Mouse (Mus musculus) cerebellum, postnatal 4 days (tissue): ENCODE measurements at regions not wholly inside any gene's neighbourhood (a gene's known extent, or its start where the extent isn't known, plus 50 kb on each side); places are given as distances from the start of the nearest gene placed in this dataset.

Experiments used
- DNase-seq, 2 experiments: peaks; one replicate each; pipeline ENCODE4 v3.0.0; 2022; ENCODE audit warnings: low spot score in 2 of 2, mixed read lengths in 1 of 2

DNA sequence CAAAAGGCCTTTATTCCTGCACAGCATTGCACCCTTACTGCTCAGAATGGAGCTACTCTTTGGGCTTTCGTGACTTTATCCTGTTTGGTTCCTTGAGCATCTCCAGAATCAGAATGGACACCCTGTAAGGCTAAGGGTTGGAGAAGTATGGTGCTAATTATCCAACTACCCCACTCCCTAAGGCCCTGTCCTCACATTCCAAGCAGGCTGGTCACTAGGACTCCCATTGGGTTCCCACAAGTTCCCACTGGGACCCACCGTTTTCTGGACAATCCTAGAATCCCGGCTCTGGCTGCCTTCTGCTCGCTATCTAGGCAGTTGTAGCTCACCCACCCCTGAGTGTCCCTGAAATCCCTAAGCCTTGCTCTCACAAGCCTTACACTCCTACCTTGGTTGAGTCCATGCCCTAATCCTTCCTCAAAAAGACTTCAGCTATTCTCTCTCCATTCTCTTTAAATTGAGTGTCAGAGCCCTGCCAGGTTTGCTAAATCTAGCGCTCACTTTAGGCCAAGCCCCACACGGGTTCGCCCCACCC lies 146.1 kb downstream of the Efcab1 start:
- DNase-seq = no peak

GRCm38 (mm10) chr16:15052924-15053793 lies 146.8 kb downstream of the Efcab1 start:
- DNase-seq = peak in 1 of 2 experiments; percentile 42

DNA sequence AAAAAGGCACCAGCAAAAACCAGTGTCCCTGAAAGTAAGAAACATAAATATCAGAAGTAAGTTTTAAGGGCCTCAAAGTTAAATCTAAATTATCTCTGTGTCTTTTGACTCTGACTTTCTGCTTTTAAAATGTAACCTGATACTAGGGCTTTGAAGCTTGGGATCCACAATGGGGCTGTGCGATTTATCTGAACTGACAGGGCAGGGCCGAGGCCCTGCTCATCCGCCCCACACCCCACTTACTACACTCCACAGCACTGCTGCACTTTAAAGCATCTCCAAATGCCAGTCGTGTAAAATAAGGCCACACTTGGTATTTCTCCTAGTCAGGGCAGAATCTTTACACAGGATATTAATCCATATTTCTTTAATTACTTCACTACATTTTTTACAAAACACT lies 147.4 kb downstream of the Efcab1 start:
- no peak for DNase-seq

DNA sequence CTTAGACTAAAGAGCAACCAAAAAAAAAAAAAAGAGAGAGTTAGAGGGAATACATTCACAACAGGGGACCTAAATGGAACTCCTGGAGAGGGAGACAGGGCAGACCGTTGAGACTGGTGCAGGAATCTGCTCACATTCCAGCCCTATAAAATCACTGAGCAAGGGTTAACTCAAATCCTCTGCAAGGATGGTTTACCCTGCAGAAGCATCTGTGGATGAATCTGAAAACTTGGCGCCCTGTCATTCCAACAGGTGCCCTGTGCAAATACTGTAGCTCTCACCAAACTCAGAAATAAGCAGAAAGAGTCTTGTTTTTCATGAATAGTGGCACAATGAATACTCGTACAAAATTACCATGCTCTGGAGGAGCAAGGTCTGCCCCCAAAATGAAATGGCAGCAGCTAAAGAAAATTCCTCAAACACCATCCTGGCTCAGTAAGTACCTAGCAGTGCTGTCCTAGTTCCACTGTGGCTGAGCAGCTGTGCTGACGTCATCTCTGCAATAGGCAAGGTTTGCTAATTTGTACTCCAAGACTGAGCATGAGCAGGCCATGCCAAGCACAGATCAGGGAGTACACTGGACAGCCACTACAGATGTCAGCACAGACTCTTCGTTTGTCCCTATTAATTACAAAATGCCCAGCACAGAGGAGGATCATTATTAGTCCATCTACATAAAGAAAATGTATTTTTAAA lies 148.0 kb downstream of the Efcab1 start:
- no peak for DNase-seq

DNA sequence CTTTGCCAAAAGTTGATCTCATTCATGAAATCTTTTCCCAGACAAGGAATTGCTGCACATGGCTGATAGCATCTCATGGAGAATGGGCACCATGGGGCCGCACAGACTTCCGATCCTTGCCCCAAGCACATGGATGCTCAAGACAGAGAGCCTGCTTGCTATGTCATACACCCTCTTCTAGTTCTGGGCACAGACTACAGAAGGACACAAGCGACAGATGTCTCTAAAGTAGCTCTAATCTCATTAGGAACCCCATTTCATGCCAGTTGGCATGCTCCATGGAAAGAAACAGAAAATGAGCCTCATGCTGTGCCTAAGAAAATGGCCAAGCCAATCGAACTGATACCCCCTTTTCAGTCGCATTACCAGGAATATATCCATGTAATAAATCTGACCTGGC lies 149.3 kb downstream of the Efcab1 start:
- DNase-seq = peak in 1 of 2 experiments; percentile 13

DNA sequence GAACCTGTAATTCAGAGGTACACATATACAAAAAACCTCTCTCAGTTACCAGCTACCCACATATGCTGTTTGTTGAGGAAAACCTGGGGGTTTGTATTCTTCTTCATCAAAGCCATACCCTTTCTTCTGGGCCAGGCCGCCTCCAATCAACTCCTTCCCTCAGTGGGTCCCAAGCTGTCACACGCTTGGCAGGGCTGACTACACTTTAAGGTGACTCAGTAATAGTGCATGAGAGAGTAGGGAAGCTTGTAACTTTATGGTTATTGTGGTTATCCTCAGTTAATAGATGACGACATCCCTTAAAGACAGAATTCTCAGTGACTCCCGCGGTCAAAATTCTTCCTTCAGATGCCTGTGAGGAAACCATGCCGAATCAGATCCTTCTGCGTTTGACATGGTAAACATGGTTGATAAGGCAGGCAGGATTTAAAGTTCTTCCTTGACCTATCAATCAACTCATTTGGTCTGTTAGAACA lies 164.1 kb downstream of the Efcab1 start:
- DNase-seq = no peak

DNA sequence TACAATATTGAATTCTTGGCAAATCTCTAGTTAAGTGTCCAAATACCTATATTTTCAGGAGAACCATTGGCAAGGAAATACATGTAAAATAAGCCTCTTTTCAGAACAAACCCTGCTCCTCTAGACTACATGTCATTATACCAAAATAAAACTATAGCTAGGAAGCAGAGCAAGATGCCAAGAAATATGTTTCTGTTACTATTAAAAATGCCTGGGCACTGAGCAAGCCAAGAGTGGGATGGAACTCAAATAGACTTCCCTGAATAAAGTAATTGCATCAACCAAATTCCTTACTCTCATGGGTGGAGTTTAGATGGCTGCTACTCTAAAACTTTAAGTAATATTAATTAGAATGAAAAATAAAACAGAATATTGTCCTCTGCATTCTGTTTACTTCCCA lies 168.0 kb downstream of the Efcab1 start:
- DNase-seq = no peak

- DNase-seq = no peak
Observed at GRCm38 (mm10) chr16:15083692-15084091, 177.3 kb downstream of the Efcab1 start.

DNA sequence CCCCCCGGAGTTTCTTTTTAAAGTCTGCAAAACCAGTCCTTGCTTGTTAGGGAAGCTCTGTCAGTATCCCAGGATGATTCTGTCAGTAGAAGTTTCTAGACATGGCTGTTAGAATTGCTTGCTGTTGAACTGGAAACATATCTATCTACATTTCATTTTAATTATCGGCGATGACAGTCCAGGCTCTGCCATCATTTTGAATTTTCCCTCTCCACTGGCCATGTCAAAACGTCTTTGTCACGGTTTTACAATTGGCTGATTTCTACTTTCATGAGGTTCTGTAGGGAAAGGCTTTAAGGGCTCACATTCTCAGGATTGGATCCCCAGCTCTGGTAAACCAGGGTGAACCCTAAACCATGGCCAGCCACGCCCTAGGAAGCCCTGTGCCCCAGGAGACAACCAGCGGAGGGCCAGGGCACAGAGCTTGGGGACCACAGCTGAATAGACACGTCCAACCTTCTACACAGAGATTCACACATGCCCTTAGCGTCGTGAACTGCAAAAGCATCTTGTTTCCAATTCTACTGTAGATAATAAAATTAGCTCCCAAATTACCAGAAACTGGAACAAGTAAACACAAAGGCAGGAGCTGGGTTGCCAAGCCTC lies 177.8 kb downstream of the Efcab1 start:
- DNase-seq = no peak

DNA sequence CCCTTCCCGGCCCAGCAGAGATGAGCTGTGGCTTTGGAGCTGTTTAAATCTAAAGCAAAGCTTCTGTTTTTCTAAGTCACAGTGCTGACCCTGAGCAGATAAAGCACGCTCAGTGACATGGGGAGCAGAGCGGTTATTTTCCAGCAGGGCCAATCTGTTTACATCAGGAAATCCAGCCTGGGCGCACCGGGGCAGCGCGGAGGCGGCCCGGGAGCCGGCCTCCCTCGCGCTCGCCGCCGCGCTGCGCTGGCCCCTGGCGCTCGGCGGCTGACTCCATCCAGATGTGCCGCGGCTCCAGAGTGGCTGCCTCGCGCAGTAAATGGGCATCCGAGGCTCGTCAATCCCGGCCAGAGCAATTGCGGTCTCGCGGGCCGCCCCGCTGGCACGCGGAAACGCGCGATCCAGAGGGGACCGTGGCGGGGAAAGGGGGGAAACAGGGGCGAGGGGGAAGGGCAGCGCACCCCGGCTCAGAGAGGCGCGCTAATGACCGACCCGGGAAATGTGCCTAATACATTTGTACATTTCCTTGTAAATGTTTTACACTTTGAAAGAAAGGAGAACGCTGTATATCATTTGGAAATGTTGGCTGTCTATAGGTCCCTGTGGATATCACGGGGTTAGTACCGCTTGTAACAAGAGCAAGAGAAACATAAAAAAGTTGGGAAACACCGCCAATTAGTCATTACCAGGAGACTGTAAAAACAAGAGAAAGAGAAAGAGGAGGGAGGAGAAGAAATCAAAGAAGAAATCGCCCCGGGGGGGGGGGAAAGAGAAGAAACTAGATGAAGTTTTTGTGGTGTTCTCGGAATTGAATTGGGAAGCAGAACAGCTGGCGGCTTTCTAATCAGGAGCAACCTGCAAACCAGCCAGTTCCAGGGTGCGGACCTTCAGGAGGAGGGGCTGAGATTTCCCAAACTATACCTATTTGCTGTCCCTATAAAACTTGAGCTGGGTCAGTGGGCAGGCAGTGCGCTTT lies 178.6 kb downstream of the Efcab1 start:
- peak in 1 of 2 experiments; percentile 3 for DNase-seq

- no peak for DNase-seq
Observed at GRCm38 (mm10) chr16:15086556-15086955, 180.2 kb downstream of the Efcab1 start.

GRCm38 (mm10) chr16:15103938-15104337 lies 197.5 kb downstream of the Efcab1 start:
- DNase-seq = no peak

DNA sequence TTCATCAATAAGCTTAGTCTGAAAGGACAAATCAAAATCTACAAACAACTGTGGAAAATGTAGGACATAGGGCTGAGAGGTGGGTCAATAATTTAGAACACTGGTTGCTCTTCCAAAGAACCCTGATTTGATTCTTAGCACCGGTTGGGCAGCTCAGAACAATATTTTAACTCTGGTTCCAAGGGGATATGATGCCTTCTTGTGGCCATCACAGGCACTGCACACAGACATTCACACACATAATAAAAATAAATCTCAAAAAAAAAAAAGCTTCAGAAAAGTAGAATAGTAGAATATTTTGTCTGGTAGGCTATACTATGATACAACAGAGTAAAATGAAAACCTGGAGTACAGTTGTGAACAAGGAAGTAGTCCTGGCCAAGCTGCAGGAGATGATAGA lies 200.8 kb downstream of the Efcab1 start:
- no peak for DNase-seq

GRCm38 (mm10) chr16:15113131-15113530 lies 204.1 kb upstream of the Gm21897 start:
- no peak for DNase-seq

DNA sequence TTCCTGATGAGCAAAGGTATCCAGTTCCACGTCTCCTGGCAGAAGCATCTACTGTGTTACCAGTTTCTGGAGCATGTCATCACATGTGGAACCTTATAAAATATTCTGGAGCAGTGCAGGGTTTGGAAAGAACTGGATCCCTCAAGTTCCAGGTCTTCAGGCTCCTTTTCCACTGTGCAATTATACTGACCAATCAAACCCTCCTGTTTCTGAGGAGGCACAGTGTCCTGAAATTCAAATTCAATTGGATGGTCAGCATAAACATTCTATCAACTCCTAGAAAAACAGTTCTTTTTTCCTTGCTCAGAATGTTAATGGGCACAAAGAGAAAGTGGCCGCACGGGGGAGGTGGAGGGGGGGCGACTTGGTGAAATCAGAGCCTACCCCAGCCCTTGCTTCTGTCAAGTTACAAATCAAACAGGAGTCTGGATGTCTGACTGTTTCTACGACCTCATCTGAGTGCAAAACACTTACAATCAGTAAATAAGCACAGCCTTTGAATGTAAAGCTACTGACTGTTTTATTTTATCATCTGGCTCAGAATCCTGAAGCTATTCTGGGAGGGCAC lies 203.2 kb upstream of the Gm21897 start:
- no peak for DNase-seq

DNA sequence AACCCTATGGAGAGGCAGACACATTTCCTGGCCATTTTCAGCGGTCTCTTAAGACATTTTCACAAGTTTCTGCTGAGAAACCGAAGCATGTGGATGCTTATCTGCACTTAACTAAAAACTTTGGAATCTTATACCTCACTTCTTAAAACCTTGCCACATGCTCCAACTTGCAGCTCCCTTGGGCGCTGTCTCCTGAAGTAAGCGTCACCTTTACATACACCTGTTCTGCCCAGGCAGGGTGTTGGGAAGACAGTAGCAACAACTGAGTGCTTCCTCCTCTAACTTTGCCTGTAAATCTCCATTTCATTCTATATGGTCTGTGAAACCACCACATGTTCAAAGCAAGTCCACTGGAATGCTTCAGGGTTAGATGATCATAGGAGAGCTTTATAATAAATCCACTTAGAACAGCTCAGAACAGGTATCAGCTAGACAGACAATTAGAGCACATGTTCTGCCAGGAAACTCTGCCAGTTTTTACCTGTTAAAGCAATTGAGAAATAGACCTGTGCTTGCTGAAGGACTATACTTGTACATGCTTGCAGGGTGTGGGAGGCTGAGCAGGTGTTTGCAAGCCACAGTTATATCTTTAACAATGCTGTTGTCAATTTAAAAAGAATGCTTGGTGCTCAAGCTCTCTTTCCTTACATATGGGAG lies 202.6 kb upstream of the Gm21897 start:
- DNase-seq = no peak

DNA sequence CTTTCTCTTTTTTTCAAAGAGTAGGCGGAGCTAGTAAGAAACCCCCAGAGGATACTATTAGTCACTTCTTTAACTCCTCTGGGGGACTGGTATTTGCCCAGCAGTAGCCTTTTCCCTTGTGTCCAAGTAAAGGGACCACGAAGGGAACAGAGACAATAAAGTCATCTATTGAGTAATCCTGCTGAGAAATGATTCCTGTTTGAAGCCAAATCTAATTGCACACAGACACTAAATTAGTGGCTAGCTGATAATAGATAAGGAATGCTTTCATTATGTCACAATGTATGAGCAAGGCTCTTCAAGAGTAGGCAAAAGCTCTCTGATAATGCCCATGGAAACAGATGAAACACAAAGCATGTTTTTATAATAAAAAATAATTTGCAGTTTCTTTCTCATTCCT lies 201.9 kb upstream of the Gm21897 start:
- no peak for DNase-seq

GRCm38 (mm10) chr16:15119799-15120198 lies 197.5 kb upstream of the Gm21897 start:
- DNase-seq = peak in 1 of 2 experiments; percentile 4

- no peak for DNase-seq
Observed at GRCm38 (mm10) chr16:15128996-15129395, 188.3 kb upstream of the Gm21897 start.

GRCm38 (mm10) chr16:15129806-15130205 lies 187.5 kb upstream of the Gm21897 start:
- no peak for DNase-seq
